Mouse (Mus musculus): ENCODE results near the gene Tsfm.

GRCm38 (mm10) chr10:126971363-126972050, 59.1 kb downstream of the Tsfm start:
- no peak for TF ChIP-seq CTCF (IDR thresholded peaks at IDR 0.05; ENCODE audit: borderline replicate concordance, insufficient read depth, low read length)
- TF ChIP-seq POLR2A (IDR thresholded peaks at IDR 0.05; ENCODE audit: low read depth, low read length) = no peak

Measured in embryonic fibroblast, embryonic 13.5 days (primary cell).